In the genomic region with DNA sequence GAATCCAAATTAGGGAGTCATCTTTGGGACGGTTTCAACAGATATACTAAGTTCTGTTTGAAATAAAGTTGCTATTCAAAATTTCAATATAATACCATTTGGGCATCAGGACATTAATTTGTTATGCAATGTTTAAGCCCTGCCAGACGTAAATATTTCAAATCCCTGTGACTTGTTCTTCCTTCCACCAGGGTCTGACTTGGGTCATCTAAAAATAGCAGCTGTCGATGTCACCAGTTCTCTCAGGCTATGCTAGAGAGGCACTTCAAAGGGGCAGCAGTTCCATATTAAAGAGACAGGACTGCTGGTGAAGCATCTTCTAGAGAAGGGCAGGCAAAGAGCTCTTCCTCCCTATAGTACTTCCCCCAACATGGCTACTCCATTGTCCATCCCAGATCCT, we compare ENCODE assay signal across 14 mouse cellular contexts.
DNase-seq lines count a peak whose midpoint lies in the region; ATAC-seq lines count a peak whose summit lies in the region.
"Had no signal": no experiment of that assay in that cellular context is flagged by ENCODE, and none has a peak within 500 bp of the region (broad histone marks: within the 10 kb centered on the region; RNA-seq: fewer than 3 reads in every experiment).

No protein-coding gene starts in this region.

- no peaks in the 10 kb centered on the region for H3K9me3 ChIP-seq in heart, embryonic 12.5 days (replicated peaks)
- H3K9me3 ChIP-seq in lung, embryonic 16.5 days (ENCODE audit: control insufficient read depth, low read length), result no peaks in the 10 kb centered on the region
- H3K9me3 ChIP-seq in intestine, embryonic 15.5 days, result no peaks in the 10 kb centered on the region
- H3K9me3 ChIP-seq: hindbrain, embryonic 15.5 days had no signal

- H3K4me2 ChIP-seq in heart, embryonic 12.5 days, result no peak overlapping the region
- no peak overlapping the region for H3K4me2 ChIP-seq in lung, embryonic 16.5 days (ENCODE audit: low read depth, low read length)
- no peak overlapping the region for H3K4me2 ChIP-seq in intestine, embryonic 15.5 days (replicated peaks)
- H3K4me2 ChIP-seq: hindbrain, embryonic 15.5 days had no signal

- H3K4me3 ChIP-seq in heart, embryonic 12.5 days, result no peak overlapping the region
- no peak overlapping the region for H3K4me3 ChIP-seq in lung, embryonic 16.5 days (ENCODE audit: low read length)
- no peak overlapping the region for H3K4me3 ChIP-seq in intestine, embryonic 15.5 days (replicated peaks)
- H3K4me3 ChIP-seq: hindbrain, embryonic 15.5 days had no signal

- no peaks in the 10 kb centered on the region for H3K27me3 ChIP-seq in heart, embryonic 12.5 days (replicated peaks)
- no peaks in the 10 kb centered on the region for H3K27me3 ChIP-seq in lung, embryonic 16.5 days (ENCODE audit: control insufficient read depth, insufficient read depth, low read depth, low read length)
- H3K27me3 ChIP-seq in intestine, embryonic 15.5 days (replicated peaks), result no peaks in the 10 kb centered on the region
- H3K27me3 ChIP-seq: hindbrain, embryonic 15.5 days had no signal

- H3K4me1 ChIP-seq in heart, embryonic 12.5 days (replicated peaks), result peaks cover 9% of the 10 kb centered on the region; the same call in 1 of the 2 replicates
- H3K4me1 ChIP-seq in lung, embryonic 16.5 days (replicated peaks; ENCODE audit: control insufficient read depth, insufficient read depth, low read length), result peaks cover 5% of the 10 kb centered on the region
- no peaks in the 10 kb centered on the region for H3K4me1 ChIP-seq in intestine, embryonic 15.5 days (replicated peaks)
- H3K4me1 ChIP-seq: hindbrain, embryonic 15.5 days had no signal

- peak overlapping the region; percentile 75 for H3K27ac ChIP-seq in heart, embryonic 12.5 days (ENCODE audit: poor library complexity, severe bottlenecking)
- no peak overlapping the region for H3K27ac ChIP-seq in lung, embryonic 16.5 days (ENCODE audit: low read length)
- H3K27ac ChIP-seq in intestine, embryonic 15.5 days, result no peak overlapping the region
- H3K27ac ChIP-seq: hindbrain, embryonic 15.5 days; macrophage had no signal

- no peaks in the 10 kb centered on the region for H3K36me3 ChIP-seq in heart, embryonic 12.5 days
- H3K36me3 ChIP-seq in lung, embryonic 16.5 days (ENCODE audit: control insufficient read depth, insufficient read depth, low read length), result no peaks in the 10 kb centered on the region
- no peaks in the 10 kb centered on the region for H3K36me3 ChIP-seq in intestine, embryonic 15.5 days
- H3K36me3 ChIP-seq: hindbrain, embryonic 15.5 days had no signal

- no peak overlapping the region for H3K9ac ChIP-seq in heart, embryonic 12.5 days
- no peak overlapping the region for H3K9ac ChIP-seq in lung, embryonic 16.5 days (ENCODE audit: low read length)
- H3K9ac ChIP-seq in intestine, embryonic 15.5 days, result no peak overlapping the region
- H3K9ac ChIP-seq: hindbrain, embryonic 15.5 days had no signal

- ATAC-seq in heart, embryonic 12.5 days (ENCODE audit: insufficient number of reproducible peaks, low FRiP score), result no peak
- peak; percentile 88 for ATAC-seq in lung, embryonic 16.5 days (ENCODE audit: low read depth)
- ATAC-seq in intestine, embryonic 15.5 days, result no peak
- ATAC-seq: activated CD4-positive, CD25-positive, alpha-beta regulatory T cell, adult 4 months had no signal

- WGBS in heart, embryonic 12.5 days, result 34% methylated on average over 3 of the region's 3 CpGs
- 28% methylated on average over 3 of the region's 3 CpGs for WGBS in lung, embryonic 16.5 days
- 47% methylated on average over 3 of the region's 3 CpGs for WGBS in intestine, embryonic 15.5 days

- peak; percentile 12 for DNase-seq in adrenal gland, postnatal 14 days
- DNase-seq in adrenal gland, postnatal 4 days (ENCODE audit: low spot score in 2 of 2), result no peak
- DNase-seq in heart, adult 18-20 months, result peak; percentile 34 to 60
- no peak for DNase-seq in layer of hippocampus, adult 8-10 months (ENCODE audit: low spot score in 2 of 2)
- DNase-seq: cerebellum, adult 8-10 months; gastrocnemius, postnatal 36 days; midbrain, embryonic 14.5 days; thymus, postnatal 36 days had no signal

Comparison
In these comparisons a context has a peak if more than half of its experiments do, and no peak if none do; other contexts are left out.
1. DNase-seq: peak in adrenal gland, postnatal 14 days (single experiment) and heart, adult 18-20 months (2 of 2); none in adrenal gland, postnatal 4 days (0 of 2) and layer of hippocampus, adult 8-10 months (0 of 2).